Mouse (Mus musculus) E14TG2a.4 (cell line): ENCODE data around the gene Kiz.
A peak's percentile ranks its signal among the peaks of the same experiment; 100 is the strongest.

Source experiments
- H3K27me3 ChIP-seq: 2 replicates; pipeline ENCODE4 v1.6.1; 2014; ENCODE audit warnings: low read length, control low read depth; ENCODE audit not compliant: insufficient read depth
- H3K36me3 ChIP-seq: 2 replicates; pipeline ENCODE4 v1.6.1; 2014; ENCODE audit warnings: low read length, control low read depth; ENCODE audit not compliant: insufficient read depth
- H3K4me1 ChIP-seq: replicated peaks from 2 replicates; pipeline ENCODE4 v1.6.1; 2014; ENCODE audit warnings: low read depth, low read length, control low read depth
- H3K4me3 ChIP-seq: replicated peaks from 2 replicates; pipeline ENCODE4 v1.5.1; 2014; ENCODE audit warnings: mild to moderate bottlenecking, low read length
- H3K9me3 ChIP-seq: 2 replicates; pipeline ENCODE4 v1.6.1; 2014; ENCODE audit warnings: low read length, control low read depth
- CTCF ChIP-seq: conservative IDR thresholded peaks from 2 replicates; pipeline ENCODE4 v1.5.1; 2014; ENCODE audit warnings: low read length
- NANOG ChIP-seq: IDR thresholded peaks from 2 replicates; pipeline ENCODE4 v1.6.1; 2014; ENCODE audit warnings: borderline replicate concordance, low read length, mixed read lengths
- POU5F1 ChIP-seq: IDR thresholded peaks from 2 replicates; pipeline ENCODE4 v1.6.1; 2014; ENCODE audit warnings: low read length, borderline replicate concordance

Kiz gene

DNA sequence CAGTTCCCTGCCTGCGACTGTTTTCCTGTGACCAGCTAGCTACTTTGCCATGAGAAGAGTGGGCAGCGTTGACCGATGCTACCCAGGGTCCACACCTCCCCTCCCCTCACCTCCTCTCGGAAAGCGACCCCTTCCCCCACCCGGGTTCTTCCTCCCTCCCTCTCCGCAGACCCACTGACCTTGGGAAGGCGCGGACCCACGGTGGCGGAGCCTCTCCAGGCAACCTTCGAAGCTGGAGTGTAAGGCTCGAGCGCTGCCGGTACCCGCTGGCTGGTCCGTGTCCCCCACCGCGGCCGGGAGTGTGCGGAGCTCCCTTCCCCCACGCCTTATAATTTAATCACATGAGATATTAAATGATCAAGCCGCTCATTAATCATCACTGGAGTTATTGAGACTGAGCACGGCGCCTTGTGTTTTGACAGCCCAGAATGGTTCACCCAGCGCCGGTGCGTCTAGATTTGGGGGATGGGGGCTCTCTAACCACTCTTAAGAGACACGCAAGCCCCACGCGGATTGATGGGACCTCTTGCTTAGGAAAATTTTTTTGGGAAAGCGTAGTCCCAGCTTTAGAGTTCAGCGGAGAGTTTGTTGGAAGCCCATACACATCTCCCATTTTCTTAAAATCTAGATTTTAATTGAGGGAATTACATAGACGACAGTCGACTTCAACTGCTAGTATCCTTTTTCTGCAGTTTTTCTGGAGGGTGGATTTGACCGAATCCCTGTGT lies 16.2 kb upstream of the Kiz start:
- Histone ChIP-seq H3K9me3 (no peaks in the 10 kb centered on the region), H3K27me3 (peaks cover 53% of the 10 kb centered on the region), H3K36me3 (no peaks in the 10 kb centered on the region), H3K4me3 (peak overlapping the region; percentile 78), H3K4me1 (peaks cover 80% of the 10 kb centered on the region)
- TF ChIP-seq POU5F1: no peak
- no peak for TF ChIP-seq NANOG
- TF ChIP-seq CTCF: no peak

- H3K4me1 ChIP-seq: peaks cover 1% of the 10 kb centered on the region
- H3K9me3 ChIP-seq: peaks cover 9% of the 10 kb centered on the region; the same call in 1 of the 2 replicates
- no peak overlapping the region for H3K4me3 ChIP-seq
- no peaks in the 10 kb centered on the region for H3K36me3 ChIP-seq
- TF ChIP-seq CTCF: no peak
- TF ChIP-seq POU5F1: no peak
- TF ChIP-seq NANOG: no peak
- H3K27me3 ChIP-seq: no peaks in the 10 kb centered on the region
Measured at GRCm38 (mm10) chr2:146847863-146848262, 7.8 kb upstream of the Kiz start.

DNA sequence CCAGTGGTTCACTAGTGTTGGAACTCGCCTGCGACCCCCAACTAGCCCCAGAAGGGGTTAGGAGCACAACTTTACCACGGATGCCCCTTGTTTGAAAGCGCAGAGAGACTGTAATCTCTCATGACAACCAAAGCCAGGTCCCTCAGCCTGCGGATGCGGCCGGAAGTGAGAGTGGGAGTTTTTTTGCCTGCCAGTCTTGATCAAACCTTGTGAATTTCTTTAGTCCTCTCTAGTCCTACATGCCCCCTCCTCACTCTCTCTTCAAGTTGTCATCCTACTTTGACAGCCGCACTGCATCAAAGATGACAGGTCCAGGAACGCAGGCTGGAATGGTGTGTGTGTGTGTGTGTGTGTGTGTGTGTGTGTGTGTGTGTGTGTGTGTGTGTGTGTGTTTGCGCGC lies 456 bp downstream of the Kiz start:
- no peak for TF ChIP-seq CTCF
- TF ChIP-seq NANOG: no peak
- no peak for TF ChIP-seq POU5F1
- Histone ChIP-seq H3K4me1 (peaks cover 9% of the 10 kb centered on the region), H3K9me3 (no peaks in the 10 kb centered on the region), H3K27me3 (no peaks in the 10 kb centered on the region), H3K4me3 (peak overlapping the region; percentile 96), H3K36me3 (no peaks in the 10 kb centered on the region)

- H3K4me3 ChIP-seq: no peak overlapping the region
- H3K4me1 ChIP-seq: peaks cover 14% of the 10 kb centered on the region
- TF ChIP-seq NANOG (no peak), POU5F1 (no peak), CTCF (no peak)
- no peaks in the 10 kb centered on the region for H3K27me3 ChIP-seq
- H3K9me3 ChIP-seq: no peaks in the 10 kb centered on the region
- H3K36me3 ChIP-seq: no peaks in the 10 kb centered on the region
Measured at GRCm38 (mm10) chr2:146856853-146857252, 1.2 kb downstream of the Kiz start.

DNA sequence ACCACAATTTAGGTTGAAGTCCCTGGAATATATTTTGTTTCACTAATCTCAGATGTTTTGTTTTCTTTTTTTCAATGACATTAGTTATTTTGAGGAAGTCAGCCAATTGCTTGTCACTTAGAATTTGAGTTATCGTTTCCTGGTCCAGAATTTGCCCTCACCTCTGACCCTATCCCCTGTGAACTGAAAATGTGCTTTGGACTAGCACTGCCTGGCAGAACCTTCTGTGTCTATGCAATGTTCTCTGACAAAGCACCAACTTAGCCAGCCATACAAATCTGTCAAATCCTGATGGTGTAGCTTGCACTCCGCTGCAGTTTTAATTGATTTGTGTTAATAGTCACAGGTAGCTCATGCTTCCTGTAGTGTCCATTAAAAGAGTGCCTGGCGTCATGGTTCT lies 10.1 kb downstream of the Kiz start:
- H3K9me3 ChIP-seq: no peaks in the 10 kb centered on the region
- H3K4me3 ChIP-seq: no peak overlapping the region
- H3K4me1 ChIP-seq: peaks cover 10% of the 10 kb centered on the region
- no peak for TF ChIP-seq POU5F1
- no peak for TF ChIP-seq NANOG
- TF ChIP-seq CTCF: no peak
- H3K36me3 ChIP-seq: peaks cover 4% of the 10 kb centered on the region; the same call in 1 of the 2 replicates
- no peaks in the 10 kb centered on the region for H3K27me3 ChIP-seq

- H3K36me3 ChIP-seq: no peaks in the 10 kb centered on the region
- TF ChIP-seq NANOG (no peak), POU5F1 (no peak), CTCF (no peak)
- H3K9me3 ChIP-seq: no peaks in the 10 kb centered on the region
- no peaks in the 10 kb centered on the region for H3K27me3 ChIP-seq
- H3K4me1 ChIP-seq: no peaks in the 10 kb centered on the region
- no peak overlapping the region for H3K4me3 ChIP-seq
Measured at GRCm38 (mm10) chr2:146871300-146872269, 15.9 kb downstream of the Kiz start.

- no peak for TF ChIP-seq POU5F1
- no peak for TF ChIP-seq CTCF
- TF ChIP-seq NANOG: no peak
- Histone ChIP-seq H3K4me1 (no peaks in the 10 kb centered on the region), H3K36me3 (no peaks in the 10 kb centered on the region), H3K9me3 (no peaks in the 10 kb centered on the region), H3K27me3 (no peaks in the 10 kb centered on the region), H3K4me3 (no peak overlapping the region)
Measured at GRCm38 (mm10) chr2:146872697-146873096, 17.0 kb downstream of the Kiz start.

GRCm38 (mm10) chr2:146873881-146874441 lies 18.3 kb downstream of the Kiz start:
- no peaks in the 10 kb centered on the region for H3K9me3 ChIP-seq
- H3K4me3 ChIP-seq: no peak overlapping the region
- no peaks in the 10 kb centered on the region for H3K4me1 ChIP-seq
- TF ChIP-seq CTCF: no peak
- TF ChIP-seq POU5F1: no peak
- no peak for TF ChIP-seq NANOG
- no peaks in the 10 kb centered on the region for H3K36me3 ChIP-seq
- no peaks in the 10 kb centered on the region for H3K27me3 ChIP-seq
